Mouse (Mus musculus) cerebellum, adult 18-20 months (tissue): Measurements from ENCODE around the gene Dbi.

Experiments used
- DNase-seq, 2 experiments: peaks; one replicate each; pipeline ENCODE4 v3.0.0; 2021

Dbi gene

DNA sequence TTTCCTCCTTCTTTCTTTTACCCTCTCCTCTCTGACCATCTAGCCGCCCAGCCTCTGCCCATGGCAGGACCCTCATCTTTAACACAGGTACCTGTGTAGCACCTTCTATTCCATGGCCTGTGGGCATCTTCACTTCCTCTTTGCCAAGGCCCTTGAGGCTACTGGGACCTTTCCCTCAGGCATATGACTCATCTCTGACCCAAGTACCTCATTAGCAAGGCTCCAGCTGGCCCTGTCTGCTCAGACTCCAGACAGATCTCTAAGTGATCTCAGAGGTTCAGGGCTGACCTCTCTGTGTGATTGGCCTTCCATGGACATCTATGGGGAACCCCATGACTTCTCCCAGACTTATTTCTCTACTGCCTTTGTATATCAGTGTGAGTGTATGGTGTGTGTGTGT, 40.2 kb downstream of the Dbi start:
- DNase-seq: no peak

DNA sequence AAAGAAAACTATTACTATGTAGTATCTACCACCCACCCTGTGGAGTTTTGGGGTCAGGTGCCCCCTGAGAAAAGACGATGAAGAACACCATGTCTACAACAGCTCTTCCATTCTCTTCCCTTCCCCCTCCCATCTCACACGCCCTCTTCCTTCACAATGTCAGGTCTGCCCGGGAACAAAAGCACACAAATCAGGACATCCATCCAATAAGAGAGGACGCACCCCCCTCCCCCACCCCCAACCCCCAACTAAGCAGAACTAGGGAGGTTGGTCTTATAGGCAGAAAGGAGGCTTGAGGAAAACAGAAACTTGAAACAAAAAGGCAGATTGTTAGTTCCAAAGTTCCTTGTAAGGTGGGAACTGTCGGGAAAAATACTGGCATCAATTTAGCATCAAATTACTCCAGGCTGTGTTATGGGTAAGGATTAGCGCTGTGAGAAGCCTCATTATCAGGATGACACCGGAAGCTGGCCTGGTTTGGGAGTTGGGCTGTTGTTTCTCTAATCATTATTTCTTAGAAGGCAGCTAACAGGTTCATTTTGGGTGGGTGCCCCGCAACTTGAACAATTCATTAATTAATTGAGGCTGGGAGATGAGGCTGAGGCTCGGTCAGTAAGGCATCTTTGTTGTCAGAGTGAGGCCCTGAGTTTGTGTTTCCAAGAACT, 43.0 kb downstream of the Dbi start:
- no peak for DNase-seq

DNA sequence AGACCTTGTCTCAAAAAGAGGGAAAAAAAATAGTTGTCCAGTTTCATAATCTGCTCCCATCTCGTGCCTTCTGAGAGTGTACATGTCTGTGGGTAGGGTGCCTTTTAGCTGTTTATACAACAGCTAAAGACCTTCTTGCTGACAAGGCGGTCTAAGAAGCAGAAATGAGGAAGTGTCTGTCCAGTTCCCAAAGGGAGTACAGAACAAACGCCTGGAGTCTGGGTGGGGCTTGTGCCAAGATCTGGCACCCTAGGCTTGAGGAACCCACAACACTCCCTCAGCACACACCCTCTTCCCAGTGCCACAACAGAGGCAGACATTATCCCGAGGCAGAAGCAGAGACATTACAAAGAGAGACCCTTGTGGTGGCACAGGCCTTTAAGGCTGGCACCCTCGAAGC, 45.4 kb downstream of the Dbi start:
- no peak for DNase-seq

DNA sequence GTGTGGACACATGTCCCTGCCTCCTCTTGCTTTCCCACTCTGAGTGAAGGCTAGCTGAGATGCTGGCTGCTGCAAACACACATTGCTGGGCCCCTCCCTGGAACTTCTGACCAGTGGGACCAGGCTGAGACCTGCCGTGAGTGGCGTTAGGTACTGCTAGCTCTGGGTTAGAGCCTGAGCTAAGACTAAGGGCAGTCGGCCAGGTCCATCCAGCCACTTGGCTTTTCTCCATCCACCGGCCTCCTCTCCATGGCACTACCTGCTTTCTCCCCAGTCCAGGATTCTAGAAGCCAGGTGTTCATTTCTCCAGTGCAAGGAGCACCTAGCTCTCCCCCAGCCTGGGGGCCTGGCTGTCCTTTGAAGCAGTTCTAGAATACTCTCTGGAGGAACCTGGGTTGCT, 45.9 kb downstream of the Dbi start:
- DNase-seq: peak; percentile 44 to 46

DNA sequence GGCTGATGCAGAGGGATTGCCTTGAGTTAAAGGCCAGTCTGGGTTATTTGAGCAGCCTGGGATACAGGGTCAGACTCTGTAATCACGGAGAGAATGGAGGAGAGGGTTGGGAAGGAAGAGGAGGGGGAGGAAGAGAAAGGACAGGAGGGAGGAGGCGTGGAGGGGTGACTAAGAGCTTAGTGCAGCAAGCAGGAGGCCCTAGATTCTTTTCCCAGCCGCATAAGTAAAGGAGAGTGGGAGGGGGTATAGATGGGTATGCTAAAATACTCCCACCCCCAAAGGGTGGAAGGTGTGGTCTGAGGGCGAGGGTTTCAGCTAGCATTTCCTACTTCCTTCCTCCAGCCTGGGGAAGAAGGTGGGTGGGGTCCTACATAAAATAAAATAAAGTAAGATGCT, 46.6 kb downstream of the Dbi start:
- DNase-seq: no peak

DNA sequence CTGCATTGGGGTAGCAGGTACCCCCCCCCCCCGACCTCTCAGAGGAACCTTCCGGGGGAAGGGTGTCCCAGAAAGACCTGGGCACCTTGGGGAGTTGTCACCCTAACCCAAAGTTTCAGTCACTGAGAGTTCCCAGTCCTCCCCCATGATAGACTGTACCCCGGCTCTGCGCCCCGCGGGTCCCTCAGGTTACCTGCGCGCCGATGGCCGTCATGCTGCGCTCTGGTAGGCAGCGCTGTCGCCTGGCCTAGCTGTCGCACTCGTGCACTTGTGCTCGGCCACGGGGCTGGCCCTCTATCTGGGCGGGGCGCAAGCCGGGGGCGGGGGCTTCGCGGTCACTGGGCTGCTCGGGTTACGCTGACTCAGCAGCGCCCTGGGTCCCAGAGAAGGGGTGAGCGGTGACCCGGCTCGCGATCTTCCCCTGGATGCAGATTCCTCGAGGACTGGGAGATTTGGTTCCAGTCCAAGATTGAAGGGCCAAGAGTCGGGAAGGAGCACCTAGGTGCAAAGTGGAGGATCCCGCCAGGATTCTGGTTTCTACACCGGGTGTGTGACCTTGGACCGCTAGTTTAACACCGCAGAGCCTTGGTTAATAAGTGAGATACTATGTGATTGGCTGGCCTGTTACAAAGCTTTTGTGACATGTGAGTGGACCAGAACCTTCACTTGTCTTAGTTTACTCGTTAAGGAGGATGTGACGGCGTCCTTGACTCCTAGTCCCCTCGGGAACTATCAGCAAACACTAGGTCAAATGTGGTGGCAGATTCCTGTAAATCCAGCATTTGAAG, 47.2 kb downstream of the Dbi start, which contains the start of gene Tmem37:
TSS of gene Tmem37 (minus strand) at position 556 of the 788 bp plus-strand sequence.
- peak; percentile 23 to 32 for DNase-seq

DNA sequence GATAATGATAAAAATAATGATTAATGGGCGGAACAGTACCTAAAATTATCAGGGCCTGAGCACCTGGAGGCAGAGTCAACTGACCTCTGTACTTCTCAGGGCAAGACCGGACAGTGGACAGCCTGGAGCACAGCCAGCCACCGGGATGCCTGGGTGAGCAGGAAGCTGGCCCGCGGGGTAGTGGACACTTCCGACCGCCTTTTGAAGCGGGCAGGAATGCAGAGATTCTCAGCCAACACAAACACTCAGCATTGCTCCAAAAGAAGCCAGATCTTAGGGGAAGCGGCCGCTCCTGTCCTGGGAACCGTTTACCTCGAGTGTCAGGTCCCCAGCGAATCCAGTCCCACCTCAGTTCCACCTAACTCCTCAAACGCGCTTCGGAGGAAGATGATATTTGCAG, 48.0 kb downstream of the Dbi start:
- peak; percentile 47 to 50 for DNase-seq

DNA sequence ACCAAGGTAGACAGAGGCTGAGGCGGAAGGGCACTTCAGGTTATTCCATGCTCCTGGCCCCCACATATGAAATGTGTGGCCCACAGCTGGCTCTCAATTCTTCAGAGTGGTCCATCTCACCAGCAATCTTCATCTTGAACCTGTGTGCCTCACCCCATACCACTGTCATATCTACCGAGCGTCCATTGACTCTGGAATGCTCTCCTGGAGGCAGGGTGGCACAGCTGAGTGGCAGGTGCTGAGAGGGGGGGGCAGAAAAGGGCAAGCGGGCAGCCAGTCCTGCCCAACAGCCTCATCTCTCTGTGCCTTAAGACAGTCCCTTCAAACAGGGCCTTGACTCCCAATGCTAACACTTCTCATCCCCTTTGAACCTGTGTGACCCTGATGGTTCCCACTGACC, 49.7 kb downstream of the Dbi start:
- DNase-seq: no peak

DNA sequence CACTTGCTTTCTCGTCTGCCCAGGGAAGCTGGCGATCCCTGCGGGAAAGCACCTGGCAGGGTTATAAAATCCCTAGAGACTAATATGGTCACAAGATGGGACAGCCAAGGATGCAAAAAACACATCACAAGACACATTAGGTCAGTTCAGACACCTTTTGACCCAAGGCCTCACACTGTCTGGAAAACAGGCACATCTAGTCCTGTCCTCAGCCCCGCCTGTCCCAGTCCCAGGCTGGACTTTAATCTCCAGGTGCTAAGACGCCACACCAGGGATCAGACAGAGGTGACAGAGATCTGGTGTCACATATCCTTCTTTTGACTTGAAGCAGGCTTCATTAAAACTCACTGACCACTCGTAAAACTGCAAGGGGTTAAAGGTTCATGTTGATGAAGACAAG, 50.7 kb downstream of the Dbi start:
- DNase-seq: no peak

DNA sequence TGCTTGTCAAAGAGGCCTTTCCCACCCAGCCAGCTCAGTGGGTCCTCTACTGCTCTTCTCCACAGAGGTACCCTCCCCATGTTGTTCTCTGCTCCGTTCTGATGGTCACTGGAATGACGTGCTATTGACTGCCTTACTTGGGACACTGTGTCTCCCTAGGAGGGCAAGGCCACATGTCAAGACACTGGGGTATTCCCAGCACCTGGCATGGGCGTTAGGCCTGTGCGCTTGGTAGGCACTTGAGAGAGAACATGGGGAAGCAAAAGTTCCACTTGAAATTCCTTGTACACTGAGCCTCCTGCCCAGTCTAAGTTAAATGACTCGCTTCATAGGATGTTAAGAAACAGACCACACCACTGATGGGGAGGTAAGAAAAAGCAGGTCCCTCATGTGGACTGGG, 51.8 kb downstream of the Dbi start:
- no peak for DNase-seq

DNA sequence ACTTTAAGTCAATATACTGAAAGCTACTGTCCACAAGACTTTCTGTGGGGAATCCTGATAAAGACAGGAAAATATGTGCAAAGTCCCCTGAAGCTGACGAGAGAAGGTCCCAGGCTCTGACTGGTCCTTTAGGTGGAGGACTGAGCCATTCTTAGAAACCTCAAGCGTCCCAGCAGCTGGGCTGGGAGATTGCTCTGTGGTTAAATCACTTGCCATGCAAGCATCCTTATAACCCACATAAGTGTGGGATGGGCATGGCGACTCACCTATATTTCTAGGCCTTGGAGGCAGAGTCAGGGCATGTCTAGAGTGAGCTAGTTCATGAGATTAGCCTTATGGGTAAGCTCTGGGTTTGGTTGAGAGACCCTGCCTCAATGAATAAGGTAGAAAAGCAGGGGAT, 54.3 kb downstream of the Dbi start:
- DNase-seq: no peak

DNA sequence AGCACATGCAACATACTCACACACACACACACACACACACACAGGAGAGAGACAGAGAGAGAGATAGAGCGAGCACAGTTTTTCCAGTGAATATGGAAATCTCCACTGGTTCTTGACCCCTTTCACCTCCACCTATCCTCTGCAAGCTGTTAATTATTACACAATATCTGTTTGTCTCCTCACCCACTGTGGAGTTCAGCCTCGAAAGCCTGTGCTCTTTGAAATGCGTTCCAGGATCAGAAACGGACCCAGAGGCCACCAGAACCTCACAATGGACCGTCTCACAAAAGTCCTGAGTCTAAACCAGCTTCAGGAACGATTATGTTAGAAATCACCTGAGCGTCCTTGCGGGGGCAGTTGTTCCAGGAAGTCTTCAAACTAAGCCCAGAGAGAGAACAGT, 54.7 kb downstream of the Dbi start:
- no peak for DNase-seq

DNA sequence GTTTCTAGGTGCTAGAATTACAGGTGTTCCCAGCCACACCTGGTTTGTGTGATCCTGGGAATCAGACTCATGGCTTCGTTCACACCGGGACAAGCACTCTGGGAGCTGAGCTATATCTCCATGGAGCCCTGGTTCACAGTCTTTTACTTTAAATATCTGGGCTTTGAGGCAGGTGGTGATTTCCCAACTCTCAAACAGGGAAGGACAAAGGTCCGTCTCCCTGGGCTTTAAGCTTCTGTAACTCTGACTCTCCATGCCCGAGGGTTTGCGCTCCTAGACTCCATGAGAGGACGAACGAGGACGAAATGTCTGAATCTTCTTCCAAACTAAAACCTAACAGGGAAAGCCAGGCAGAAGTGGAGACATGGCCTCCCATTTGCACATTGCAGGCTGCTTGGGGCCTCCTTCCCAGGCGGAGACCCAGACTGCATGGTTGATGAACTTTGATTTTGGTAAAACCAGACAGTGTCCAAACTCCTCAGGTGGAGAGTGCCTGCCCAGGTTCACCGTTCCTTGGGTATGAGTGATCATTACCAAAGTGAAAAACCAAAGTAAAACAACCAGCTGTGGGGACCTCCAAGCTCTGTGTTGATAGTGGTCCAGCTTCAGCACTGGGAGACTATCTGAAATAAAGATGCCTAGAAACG, 56.7 kb downstream of the Dbi start:
- DNase-seq: no peak
